Mouse (Mus musculus): ENCODE measurements around the gene Hprt.

DNA sequence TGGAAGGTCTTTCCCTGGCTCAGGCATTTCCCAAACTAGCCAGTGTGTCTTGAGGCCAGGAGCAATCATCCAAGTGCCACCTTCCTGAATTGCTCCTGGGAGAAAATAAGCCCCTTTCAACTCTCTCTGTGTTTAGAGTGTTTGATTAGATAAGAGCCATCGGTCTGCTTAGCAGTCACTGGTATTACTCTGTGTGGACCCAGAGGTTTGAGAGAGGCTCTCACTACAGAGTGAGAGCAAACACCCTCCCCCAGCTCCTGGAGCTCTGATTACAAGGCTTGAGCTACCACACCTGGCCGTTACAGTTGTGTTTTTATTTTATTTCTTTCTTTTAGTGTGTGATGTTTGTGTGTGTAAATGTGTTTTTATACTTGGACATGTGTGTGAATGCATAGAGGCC lies 59.0 kb downstream of the Hprt start:
- TF ChIP-seq POLR2A (IDR thresholded peaks at IDR 0.05; ENCODE audit: borderline replicate concordance, extremely low read depth, low read depth, low read length), result no peak
- no peak for TF ChIP-seq CTCF (IDR thresholded peaks at IDR 0.05; ENCODE audit: insufficient read depth, low read length)
